Mouse (Mus musculus) layer of hippocampus, adult 18-20 months (tissue): Measurements from ENCODE around the gene Ttc28. TPM values are rescaled to one million over a fixed set of nuclear protein-coding genes. Genes with fewer than 3 reads are reported as not detected.
A peak's percentile ranks its signal among the peaks of the same experiment; 100 is the strongest.

Experiments
- DNase-seq, 2 experiments: peaks; one replicate each; pipeline ENCODE4 v3.0.0; 2022; ENCODE audit warnings: low spot score in 2 of 2
- total RNA-seq, 2 experiments: library from RNA; stranded (reverse); gene quantifications; 2 replicates each; pipeline ENCODE4 v1.2.3; 2021

Gene Ttc28
- total RNA-seq, 2 experiments from 2014 or later = 7.6 to 7.8 TPM

DNA sequence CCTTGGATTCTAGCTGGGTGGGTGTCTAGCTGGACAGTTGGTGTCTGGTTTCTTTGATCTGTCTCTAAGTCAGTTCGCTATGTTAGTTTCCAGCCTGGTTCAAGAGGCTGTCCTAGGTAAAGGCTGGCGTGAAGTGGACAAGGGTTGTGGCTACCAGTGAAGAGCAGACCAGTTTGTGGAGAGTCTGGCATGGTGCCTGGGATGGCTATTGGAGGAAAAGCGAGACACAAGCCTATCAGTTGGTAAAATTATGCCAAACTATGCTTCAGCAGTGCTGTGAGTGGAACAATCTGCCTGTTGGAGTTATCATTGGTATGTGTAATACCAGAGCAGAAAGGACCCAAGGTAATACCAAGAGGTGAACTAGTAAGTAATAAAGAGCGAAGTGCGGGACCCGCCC lies 166.8 kb downstream of the Ttc28 start:
- DNase-seq = no peak

DNA sequence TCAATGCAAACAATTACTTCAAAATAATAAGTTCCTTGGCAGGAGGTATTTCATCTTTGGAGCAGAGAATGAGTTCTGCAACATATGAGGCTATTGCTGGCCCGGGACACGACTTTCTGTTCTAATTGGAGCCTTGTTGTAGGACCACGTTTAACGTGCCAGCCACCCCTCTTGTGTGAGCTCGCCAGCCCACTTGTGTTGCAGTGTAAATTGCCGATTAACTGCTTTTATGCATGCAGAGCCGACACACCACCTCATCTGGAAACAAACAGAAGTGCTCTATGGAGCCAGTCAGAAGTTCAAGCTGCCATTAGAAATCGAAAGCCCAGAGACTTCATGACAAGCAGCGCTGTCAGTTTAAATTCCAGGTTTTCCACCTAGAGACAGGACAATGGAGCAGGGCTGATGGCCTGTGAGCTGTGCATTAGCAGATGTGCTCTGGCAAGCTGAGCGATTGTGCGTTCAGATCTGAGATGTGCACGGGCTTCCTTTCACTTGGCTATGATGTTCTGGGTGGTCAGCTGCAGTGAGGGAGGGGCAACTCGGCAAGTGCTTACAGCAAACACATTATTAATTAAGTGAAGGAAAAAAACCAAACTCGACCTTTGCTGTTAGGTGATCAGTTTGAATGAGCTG lies 167.4 kb downstream of the Ttc28 start:
- no peak for DNase-seq

DNA sequence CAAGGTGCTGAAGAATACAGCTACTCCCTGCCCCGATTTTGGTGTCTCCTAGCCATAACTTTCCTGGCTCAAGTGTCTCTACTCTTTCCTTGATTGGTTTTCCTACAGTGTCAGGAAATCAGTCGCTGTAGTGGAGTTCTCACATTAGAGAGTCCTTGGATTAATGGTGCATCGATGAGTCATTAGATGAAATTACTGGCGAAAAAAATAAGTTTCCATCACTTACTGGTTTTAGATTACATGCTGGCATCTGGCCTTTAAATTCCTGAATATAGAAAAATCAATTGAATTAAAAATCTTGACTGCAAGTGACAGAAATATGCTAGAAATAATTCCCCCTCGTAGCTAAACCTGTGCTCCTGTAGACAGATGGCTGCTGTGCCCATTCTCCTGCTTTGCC lies 168.4 kb downstream of the Ttc28 start:
- DNase-seq = no peak

DNA sequence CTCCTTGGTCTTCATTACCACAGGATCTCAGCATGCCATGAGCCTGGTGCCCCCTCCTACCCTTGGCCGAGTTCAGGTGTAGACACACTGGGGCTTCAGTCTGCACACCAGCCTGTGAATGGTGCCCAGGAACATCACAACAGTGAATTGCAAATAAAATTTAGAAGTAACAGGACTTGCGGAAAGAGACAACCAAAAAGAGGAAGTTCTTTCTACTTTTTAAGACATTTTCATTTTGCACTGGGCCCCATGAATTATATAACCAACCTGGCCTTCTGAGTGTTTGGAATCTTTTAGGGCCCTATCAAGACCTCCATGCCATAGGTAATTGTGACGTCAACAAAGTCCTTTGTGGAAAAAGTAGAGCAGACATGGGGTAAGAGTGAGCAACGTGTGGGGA lies 170.0 kb downstream of the Ttc28 start:
- no peak for DNase-seq

DNA sequence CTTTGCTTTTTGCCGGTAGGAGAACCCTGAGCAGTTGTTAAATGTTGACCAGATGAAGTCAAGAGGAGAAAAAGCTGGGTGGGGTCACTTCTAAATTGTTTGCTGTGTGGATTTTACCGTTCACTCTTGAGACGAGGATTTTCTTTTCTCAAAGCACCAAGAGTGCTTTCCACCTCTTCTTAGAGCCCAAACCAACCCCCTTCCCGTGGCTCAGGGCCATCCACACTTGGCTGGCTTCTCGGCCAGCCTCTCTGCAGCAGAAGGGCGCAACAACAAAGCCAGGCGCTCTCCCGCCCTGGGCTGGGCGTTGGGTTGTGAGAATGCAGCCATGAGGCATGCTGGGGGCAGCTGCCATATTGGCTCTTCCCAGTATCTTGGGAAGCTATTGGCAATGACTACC lies 170.5 kb downstream of the Ttc28 start:
- no peak for DNase-seq

DNA sequence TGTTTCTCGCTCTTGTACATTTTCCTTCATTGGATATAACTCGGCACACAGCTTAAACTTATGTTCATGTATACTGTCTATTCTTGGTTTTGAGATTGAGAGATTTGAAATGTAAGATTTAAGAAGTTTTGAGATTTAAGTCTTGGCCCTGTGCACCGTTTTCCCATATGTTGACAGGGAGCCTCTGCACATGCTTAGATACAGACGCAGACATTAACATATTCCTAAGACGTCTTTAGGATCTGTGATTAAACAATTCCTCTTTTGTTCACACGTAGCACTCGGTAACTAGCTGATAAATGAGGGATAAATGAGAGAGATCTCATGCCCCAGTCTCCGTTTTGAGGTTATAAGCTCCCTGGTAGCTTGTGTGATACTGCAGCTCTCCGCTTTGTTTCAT lies 174.8 kb downstream of the Ttc28 start:
- no peak for DNase-seq

DNA sequence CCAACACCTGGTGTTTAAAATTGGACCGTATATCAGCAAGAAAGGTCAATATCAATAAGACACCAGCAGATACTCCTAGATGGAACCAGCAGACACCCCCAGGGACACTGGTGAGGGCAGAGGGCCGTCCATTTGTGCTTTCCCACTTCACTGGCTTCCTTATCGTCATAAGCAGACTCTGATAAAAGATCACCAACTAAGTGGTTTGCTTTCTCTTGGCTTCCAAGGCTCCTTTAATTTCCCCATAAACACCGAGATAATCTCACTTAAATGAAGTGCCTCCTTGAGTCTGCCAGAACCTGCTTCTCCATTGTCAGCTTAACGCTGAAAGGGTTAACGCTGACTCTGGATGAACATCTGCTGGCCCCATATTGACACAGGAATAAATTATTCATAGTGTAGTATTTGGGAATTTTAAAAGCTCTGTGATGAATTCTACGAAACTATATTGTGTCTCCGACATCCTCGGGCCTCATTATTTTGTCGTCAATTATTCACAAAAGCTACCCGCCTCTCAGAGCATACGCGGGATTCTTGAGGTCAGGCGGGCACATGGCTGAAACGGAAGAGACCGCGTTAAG lies 175.3 kb downstream of the Ttc28 start:
- no peak for DNase-seq

DNA sequence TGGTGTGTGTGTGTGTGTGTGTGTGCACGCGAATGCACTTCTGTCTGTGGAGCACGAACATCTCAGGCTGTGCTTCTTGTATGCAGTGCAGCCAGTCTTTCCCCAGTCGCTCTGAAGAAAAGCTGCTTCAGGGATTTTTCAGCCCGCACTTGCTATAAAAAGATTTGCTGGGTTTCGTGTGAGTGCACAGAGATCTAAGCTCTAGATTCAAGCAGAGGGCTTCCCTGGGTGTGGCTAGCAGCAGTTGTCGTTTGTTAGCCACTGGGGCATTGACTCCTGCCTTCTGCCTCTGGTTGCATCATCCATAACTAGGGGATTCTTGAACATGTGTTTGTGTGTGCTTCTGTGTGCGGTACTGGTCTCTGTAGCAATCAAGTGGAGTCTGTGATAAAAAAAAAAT lies 175.9 kb downstream of the Ttc28 start:
- DNase-seq = no peak

DNA sequence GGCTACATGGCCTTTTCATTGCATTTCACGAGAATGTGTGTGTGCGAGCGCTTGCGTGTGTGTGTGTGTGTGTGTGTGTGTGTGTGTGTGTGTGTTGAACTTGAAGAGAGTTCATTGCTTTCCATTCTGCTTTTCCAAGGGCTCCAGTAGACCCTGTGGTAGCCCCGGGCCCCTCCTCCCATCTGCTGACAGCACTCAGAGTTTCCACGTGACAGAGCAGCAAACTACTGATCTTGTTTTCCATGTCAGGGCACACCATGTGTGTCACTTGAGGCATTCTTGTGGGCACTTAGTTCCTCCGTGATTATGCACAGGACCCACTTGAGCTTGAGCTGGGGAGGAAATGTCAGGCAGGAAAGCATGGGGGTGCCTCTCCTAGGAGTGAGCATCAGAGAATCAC lies 177.5 kb downstream of the Ttc28 start:
- DNase-seq = no peak

DNA sequence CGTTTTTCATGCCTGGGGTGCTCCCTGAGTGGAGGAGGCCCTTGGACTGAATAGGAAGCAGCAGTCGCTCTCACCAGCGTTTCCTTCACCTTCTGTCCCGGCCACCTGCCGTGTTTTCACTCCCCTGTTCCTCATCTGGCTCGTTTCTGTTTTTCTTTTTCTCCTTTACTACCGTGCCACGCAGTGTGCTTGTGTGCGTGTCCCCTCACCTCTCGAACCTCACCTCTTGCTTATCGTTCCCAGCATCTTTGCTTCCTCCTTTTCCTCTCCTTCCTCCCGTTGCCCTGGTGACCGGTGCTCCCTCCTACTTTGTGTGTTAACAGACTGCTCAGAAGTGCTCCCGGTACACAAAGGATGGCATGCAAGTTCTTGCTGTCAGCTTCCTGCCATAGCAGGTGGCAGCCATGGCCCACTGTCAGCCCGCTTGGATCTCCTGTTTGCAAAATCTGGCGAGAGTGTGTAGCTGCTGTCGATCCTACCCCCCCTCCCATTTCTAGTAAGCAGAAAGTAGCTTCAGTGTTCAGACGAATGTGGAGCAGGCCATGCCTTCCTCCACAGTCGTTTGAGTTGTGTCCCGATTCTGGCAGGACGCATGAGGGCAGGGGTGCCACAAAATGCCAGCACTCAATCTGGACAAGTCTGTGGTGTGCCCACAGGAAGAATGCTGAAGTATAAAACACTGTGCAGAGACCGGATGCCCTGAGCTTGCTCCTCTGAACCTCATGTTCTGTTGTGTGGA lies 179.0 kb downstream of the Ttc28 start:
- DNase-seq = peak; percentile 25 to 41

DNA sequence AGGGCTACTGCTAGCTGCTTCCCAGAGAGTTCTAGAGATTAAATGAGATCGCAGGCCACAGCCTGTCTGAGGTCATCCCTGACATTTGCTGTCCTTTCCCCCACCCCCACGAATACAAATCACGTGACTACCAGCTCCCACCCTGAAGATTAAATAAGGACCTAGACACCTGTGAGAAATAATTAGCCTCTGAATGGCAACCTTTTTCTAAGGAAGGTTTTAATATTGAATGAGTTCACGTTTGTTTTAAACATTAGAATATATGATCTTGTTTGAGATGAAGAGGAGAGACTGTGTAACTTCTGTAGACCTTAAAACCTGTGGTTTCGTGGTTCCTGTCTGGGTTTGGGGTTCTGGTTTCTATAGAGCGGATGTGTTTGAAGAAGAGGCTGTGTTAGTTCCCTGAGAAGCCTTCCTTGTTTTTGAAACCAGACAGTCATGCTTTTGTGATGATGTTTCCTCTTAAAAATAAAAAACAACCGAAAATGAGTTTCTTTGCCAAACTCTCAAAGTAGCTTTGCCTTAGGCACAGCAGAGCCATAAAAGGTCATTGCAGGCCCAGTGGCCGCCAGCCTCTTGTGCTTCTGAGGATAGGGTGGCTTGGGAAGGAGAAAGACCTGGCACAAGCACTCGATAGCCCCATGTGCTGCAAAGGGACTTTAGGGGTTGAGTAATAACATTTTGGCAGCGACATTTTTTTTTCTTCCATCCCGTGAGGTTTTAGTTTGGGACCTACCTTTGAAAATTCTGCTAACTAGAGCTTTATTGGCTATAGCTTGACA lies 179.7 kb downstream of the Ttc28 start:
- no peak for DNase-seq

DNA sequence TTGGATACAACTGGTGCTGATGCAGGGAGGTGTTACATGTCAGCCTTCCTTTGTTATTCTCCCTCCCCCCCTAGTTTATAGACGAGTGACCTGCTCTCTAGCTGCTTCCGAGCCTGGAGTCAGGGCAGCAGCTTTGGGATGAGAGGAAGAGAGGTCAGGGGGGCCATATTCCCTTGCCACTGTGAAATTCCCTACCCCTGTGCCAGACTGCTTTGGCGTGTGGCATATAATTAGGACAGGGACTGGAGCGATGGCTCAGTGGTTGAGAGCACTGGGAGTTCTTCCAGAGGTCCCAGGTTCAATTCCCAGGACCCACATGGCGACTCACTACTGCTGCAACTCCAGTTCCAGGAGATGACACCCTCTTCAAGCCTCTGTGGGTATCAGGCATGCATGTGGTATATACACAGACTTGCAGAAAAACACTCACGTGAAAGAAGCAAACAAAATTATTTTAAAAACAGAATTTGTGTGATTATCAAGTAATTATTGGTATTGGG lies 180.7 kb downstream of the Ttc28 start:
- DNase-seq = no peak

DNA sequence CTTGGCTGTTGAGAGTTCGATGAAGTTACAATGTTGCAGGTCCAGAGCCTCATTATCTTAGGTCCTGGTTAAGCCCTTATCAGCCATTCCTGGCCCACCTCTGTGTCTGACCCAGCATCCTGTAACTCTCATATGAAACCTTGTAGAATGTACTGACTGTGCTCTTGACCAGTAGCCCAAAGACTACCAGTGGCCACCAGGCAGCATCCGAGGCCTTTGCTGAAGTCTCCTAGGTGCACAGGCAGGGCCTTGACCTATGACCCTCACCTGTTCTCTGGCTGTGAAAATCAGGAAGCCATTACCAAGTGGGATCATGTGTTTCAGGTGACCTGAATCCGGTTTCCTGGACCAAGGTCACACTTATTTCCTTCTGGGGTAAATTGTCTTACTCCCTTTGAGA lies 183.6 kb downstream of the Ttc28 start:
- DNase-seq = no peak

DNA sequence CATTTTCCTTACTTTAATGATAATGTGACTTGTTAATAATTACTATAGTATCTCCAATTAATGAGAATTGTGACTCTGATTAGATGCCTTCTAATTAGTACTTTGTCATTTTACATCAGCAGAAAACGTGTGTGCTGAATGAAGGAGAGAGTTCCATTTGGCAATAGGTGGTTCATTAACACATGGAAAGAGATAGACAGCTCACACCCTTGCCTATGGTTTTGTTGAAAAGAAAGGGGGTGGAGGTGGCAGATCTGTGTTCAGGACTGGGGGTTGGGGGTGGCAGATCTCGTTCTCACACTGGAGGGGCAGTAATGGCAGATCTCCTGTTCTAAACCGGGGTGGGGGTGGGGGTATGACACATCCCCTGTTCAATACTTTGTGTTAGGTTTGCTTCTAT lies 184.4 kb downstream of the Ttc28 start:
- no peak for DNase-seq

DNA sequence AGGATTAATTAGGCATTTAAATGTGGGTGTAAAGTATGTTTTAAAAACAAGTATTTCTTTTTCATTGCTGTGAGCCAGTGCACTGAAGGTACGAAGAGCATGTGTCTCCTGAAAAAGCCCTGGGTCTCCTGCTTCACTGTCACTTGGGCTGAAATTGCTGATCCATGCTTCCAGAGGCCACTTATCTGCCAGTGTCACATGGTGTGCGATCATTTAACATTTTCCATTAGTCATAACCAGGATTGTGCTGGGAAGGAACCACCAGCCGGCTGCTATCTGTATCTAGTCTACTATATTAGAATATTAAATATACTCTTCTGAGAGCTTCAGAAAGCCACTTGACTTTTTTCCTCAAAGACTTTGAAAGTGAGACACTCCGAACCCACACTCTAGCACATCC lies 186.2 kb downstream of the Ttc28 start:
- DNase-seq = no peak

DNA sequence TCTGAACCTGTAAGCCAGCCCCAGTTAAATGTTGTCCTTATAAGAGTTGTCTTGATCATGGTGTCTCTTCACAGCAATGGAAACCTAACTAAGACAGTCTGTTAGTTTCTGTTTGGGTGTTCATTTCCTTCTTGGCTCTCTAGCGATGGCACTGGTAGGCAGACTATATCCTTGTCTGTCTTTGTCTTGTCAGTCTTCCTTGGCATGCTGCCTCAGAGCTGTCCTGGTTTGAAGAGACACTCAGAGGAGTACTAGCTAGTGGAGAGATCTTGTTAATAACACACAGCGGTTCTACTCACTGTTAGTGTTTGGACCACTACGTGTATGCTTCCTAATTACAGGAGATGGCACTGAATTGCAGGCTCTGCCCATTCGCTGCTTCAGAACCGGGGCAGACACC lies 189.9 kb downstream of the Ttc28 start:
- no peak for DNase-seq

DNA sequence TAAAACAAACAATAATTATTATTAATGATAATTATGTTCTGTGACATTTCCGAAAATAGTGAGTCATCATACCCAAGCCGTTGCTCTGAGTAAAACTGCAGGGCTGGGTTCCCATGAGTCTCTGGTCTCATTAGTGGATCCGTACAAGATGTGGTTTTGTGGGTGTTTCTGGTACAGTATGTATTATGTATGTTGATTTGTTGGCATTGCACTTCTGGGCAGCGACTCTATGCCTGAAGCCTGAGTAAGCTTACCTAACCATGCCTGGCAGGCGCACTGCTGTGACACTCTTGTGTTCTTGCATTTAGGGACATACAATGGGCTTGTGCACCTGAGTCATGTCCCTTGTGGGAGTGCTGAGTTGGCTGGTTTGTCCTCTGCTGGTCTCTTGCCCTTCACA lies 190.3 kb downstream of the Ttc28 start:
- DNase-seq = no peak

DNA sequence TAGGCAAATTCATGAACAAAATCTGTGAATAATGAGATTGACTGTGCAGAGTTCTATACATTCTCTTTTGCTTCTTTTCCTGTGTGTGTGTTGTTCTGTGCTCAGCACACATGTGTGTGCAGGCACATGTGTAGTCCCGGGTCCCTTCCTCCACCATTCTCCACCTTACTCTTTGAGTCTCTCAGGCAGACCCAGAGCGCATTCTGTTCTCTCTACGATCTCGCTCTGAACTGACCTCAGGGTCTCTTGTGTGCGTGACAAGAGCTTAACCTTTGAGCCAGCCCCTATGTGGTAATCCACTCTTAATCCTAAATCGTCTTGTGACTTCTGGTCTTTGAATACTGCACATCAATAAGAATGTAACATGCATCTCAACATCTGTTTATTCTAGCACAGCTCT lies 190.8 kb downstream of the Ttc28 start:
- no peak for DNase-seq

DNA sequence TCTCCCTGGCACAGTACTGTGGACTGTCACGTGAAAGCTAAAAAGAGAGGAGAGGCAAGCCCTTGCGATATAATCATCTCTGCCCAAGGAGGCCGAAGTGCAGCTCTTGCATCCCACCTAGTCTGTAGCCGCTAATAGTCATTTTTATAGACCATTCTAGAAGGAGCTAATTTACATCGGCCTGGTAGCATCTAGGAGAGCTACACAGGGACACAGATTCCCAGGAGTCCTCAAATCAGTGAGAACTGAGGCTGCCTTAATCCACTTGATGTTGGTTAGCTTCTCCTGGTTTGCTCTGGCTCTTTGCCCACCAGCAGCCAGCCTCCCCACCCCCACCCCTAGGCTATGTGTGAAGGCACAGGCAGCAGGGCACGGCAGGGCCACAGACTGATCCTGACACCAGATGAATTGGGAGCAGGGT lies 193.7 kb downstream of the Ttc28 start:
- DNase-seq = no peak

DNA sequence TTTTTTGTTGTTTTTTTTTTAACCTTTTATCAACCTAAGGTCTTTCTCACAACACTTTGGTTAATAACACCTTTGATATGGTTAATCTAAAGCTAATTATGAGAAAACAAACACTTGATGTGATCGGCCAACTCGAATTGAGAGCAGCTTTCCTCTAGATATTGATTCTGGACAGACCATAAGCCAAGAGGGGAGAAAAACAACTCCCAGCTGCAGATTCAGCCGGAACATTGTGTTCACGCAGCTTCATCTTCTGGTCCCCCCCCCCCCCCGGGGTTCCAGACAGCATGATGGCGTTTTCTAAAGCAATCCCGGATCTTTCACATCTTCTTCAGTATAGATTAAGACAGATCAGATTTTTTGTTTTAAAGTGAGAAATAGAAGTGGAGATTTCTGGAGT lies 194.4 kb downstream of the Ttc28 start:
- DNase-seq = no peak

DNA sequence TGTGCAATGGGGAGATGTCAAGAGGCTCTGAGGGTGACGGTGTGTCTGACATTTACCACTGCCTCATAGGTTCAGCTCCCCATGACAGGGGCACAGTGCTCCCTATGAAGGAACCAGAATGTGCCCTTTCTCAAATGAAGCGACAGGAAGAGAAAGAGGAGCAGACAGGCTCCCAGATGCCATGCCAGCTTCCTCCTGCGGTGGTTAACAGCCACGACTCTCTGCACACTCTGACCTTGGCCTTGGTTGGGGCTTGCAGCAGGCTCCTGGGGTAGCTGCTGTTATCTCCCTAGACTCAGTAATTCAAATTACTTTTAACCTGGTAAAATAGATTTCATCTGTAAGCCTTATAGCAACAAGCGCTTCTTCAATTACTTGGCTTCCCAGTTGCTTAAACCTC lies 196.2 kb downstream of the Ttc28 start:
- DNase-seq = no peak

DNA sequence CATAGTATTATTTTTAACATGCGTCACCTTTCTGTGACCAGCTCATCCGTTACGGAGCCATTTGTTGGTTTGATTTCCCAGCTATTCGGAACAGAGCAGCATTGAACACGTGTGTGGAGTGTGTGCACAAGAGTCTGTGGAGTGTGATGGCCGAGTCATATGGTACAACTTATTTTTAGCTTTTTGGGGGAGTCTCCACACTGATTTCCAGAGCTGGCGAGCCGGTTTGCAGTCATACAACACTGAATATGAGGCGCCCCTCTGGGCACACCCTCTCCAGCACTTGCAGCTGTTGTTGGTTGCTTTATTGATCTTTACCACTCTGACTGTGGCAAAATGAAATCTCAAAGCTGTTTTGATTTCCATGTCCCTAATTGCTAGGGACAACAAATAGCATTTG lies 197.7 kb downstream of the Ttc28 start:
- DNase-seq = no peak
